Mouse (Mus musculus): ENCODE results near the gene Mmachc. TPM values are rescaled to one million over a fixed set of nuclear protein-coding genes. Genes with fewer than 3 reads are reported as not detected.
"Not testable (repeated sequence)": the region's sequence is repeated elsewhere in the genome, so short reads cannot be mapped to it uniquely, and the experiment has no call there.

Gene Mmachc
- polyA plus RNA-seq, 1 experiment from 2014 or later: 18.9 TPM

DNA sequence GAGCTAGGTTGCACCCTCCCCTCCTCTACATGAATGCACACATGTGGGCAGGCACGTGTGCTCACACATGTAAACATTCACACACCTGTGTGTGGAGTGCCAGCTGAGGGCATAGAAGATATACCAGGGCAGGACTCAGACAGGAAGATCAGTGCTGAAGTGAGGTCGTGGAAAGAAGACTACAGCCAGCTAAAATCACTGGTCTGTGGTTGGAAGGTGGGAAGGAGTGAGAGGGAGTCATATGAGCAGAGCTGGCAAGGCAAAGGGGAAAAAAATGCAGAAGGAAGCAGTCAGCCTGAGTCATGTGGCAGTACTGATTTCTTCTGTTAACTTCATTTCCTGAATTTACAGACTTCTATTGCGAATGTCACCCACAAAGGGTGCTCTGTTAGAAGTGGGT, 40.1 kb downstream of the Mmachc start:
- Histone ChIP-seq H3K4me3 (no peak overlapping the region), H3K4me1 (peaks cover 16% of the 10 kb centered on the region), H3K36me3 (no peaks in the 10 kb centered on the region), H3K27me3 (replicated peaks) (peaks cover 4% of the 10 kb centered on the region; the same call in 1 of the 2 replicates), H3K9ac (no peak overlapping the region), H3K9me3 (replicated peaks) (no peaks in the 10 kb centered on the region), H3K4me2 (no peak overlapping the region), H3K27ac (no peak overlapping the region)
- WGBS (ENCODE audit: insufficient replicate concordance): 23% methylated on average over 3 of the region's 3 CpGs
- no peak for ATAC-seq

DNA sequence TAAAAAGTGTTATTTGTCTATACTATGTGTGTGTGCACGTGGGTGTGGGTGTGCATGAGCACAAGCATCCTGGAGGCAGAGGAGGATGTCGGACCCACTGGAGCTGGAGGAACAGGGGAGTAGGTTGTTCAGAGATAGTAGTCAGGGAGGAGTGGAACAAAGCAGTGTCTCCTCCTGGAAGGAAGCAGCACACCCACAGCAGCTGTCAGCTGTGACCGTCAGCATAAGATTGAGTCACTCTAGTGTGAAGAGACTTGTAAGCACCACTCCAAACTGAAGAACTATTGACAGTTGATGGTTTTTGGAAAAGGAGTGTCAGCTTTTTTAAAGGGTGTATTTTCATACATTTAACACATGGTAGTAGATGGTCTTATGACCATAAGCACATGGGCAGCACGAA, 41.6 kb downstream of the Mmachc start:
- H3K9me3 ChIP-seq (replicated peaks): no peaks in the 10 kb centered on the region
- no peaks in the 10 kb centered on the region for H3K36me3 ChIP-seq
- H3K9ac ChIP-seq: no peak overlapping the region
- H3K4me1 ChIP-seq: peaks cover 5% of the 10 kb centered on the region; the same call in 1 of the 2 replicates
- H3K4me3 ChIP-seq: no peak overlapping the region
- H3K27ac ChIP-seq: no peak overlapping the region
- peaks cover 4% of the 10 kb centered on the region; the same call in 1 of the 2 replicates for H3K27me3 ChIP-seq (replicated peaks)
- 53% methylated on average over 4 of the region's 4 CpGs for WGBS (ENCODE audit: insufficient replicate concordance)
- no peak for ATAC-seq
- no peak overlapping the region for H3K4me2 ChIP-seq

DNA sequence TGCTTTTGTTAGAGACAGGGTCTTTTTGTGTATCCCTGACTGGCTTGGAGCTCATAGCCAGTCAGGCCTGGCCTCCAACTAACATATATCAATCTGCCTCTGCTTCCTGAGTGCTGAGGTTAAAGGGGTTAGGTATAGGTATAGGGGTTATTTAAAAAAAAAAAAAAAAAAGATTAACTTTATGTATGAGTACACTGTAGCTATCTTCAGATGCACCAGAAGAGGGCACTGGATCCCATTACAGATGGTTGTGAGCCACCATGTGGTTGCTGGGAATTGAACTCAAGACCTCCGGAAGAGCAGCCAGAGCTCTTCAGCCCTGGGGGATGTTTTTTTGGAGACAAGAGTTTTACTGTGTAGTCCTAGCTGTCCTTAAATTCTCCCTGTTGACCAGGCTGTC, 46.2 kb downstream of the Mmachc start:
- WGBS (ENCODE audit: insufficient replicate concordance): 91% methylated on average over 1 of the region's 1 CpGs
- ATAC-seq: no peak

DNA sequence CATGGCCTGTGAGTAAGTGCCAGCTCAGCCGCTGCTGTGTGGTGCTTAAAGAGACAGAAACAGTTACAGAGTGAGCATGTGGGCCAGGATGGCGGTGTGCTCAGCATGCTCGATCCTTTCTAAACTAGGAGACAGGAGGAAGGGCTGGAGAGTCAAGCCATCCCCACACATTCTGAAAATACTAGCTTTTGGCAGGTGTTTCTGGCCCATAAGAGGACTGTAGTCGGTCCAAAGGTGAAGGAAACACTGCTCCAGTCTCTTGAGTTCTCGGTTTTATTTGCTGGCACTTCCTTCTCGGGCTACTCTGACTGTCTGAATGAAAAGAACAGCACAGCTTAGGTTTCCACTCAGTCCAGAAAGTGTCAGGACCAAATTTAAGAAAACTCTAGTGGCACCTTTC, 47.4 kb downstream of the Mmachc start:
- H3K4me3 ChIP-seq: no peak overlapping the region
- no peaks in the 10 kb centered on the region; the same call in 1 of the 2 replicates for H3K27me3 ChIP-seq (replicated peaks)
- H3K9ac ChIP-seq: no peak overlapping the region
- H3K4me2 ChIP-seq: no peak overlapping the region
- H3K36me3 ChIP-seq: no peaks in the 10 kb centered on the region
- 66% methylated on average over 6 of the region's 6 CpGs for WGBS (ENCODE audit: insufficient replicate concordance)
- no peaks in the 10 kb centered on the region for H3K9me3 ChIP-seq (replicated peaks)
- H3K27ac ChIP-seq: no peak overlapping the region
- no peak for ATAC-seq
- peaks cover 12% of the 10 kb centered on the region for H3K4me1 ChIP-seq

More for the DNA sequence above, 46.2 kb downstream of the Mmachc start:
- Histone ChIP-seq H3K27ac (no peak overlapping the region), H3K9me3 (replicated peaks) (no peaks in the 10 kb centered on the region), H3K27me3 (replicated peaks) (no peaks in the 10 kb centered on the region; the same call in 1 of the 2 replicates), H3K4me2 (no peak overlapping the region), H3K36me3 (no peaks in the 10 kb centered on the region), H3K9ac (no peak overlapping the region), H3K4me1 (peaks cover 5% of the 10 kb centered on the region; the same call in 1 of the 2 replicates), H3K4me3 (no peak overlapping the region)

DNA sequence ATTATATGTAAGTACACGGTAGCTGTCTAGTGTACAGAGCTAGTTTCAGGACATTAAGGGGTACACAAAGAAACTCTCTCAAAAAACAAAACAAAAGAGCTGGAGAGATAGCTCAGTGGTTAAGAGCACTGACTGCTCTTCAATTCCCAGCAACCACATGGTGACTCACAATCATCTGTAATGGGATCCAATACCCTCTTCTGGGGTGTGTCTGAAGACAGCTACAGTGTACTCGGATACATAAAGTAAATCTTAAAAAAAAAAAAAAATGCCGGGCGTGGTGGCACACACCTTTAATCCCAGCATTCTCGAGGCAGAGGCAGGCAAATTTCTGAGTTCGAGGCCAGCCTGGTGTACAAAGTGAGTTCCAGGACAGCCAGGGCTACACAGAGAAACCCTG, 48.3 kb downstream of the Mmachc start:
- not testable (repeated sequence) for H3K4me3 ChIP-seq; ATAC-seq; H3K9me3 ChIP-seq (replicated peaks); H3K27me3 ChIP-seq (replicated peaks); H3K27ac ChIP-seq; H3K4me2 ChIP-seq; H3K9ac ChIP-seq; H3K36me3 ChIP-seq
- H3K4me1 ChIP-seq: peaks cover 21% of the 10 kb centered on the region
- WGBS (ENCODE audit: insufficient replicate concordance): 77% methylated on average over 6 of the region's 6 CpGs

DNA sequence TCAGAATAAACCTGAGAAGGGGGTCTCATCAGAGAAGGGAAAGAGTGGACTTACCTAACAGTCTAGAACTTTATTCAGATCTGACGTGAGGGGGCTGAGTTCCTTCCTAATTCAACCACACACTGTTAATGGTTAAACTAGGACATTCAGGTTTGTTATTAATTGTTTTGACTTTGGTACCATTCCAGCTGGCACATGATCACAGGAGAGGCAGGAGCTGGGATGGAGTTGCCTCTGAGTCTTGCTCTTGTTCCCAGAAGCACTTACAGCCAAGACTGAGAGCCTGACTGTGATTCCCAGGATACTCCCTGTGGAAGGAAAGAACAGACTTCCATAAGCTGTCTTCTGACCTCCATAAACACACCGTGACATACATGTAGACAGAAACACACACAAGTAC, 48.7 kb downstream of the Mmachc start:
- Histone ChIP-seq H3K27me3 (replicated peaks) (no peaks in the 10 kb centered on the region), H3K9ac (no peak overlapping the region), H3K4me1 (peaks cover 24% of the 10 kb centered on the region), H3K9me3 (replicated peaks) (no peaks in the 10 kb centered on the region), H3K27ac (no peak overlapping the region), H3K4me2 (no peak overlapping the region), H3K4me3 (no peak overlapping the region), H3K36me3 (no peaks in the 10 kb centered on the region)
- ATAC-seq: no peak
- 75% methylated on average over 2 of the region's 2 CpGs for WGBS (ENCODE audit: insufficient replicate concordance)

DNA sequence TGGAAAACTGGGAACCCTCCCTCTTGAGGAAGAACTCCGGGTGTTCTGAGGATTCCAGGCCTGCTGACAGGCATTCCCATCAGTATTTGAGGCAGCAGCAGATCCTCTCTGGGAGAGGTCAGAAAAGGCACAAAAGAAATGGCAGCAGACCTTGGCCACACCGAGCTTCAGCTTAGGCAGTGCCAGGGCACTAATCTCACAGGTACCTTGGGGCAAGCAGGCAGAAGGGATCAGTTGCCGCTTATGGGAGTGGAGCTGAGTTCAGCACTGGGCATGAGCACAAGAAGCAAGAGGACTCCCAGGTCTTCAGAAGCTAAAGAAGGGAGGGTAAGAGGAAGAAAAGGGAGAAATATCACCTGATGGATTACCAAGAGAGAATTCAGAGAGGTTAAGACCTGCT, 50.2 kb downstream of the Mmachc start:
- Histone ChIP-seq H3K27ac (no peak overlapping the region), H3K27me3 (replicated peaks) (no peaks in the 10 kb centered on the region), H3K4me1 (peaks cover 19% of the 10 kb centered on the region), H3K4me3 (no peak overlapping the region), H3K36me3 (no peaks in the 10 kb centered on the region), H3K9ac (no peak overlapping the region), H3K9me3 (replicated peaks) (no peaks in the 10 kb centered on the region), H3K4me2 (no peak overlapping the region)
- no peak for ATAC-seq
- WGBS (ENCODE audit: insufficient replicate concordance): 61% methylated on average over 3 of the region's 3 CpGs

DNA sequence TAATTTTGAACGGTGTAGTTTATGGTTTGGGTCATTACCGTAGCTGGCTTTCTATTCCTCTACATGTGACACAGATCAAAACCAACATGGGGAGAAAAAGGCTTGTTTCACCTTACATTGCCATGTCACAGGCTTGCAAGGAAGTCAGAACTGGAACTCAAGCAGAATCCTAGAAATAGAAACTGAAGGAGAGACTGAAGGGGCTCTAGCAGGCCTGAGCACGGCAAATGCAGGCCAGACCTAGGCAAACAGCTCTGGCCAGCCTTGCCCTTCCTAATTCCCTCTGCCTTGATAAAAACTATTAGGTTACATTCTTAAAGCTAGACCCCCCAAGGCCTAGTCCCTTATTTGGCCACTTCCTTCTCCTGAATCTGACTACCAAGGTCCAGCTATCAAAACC, 52.5 kb downstream of the Mmachc start:
- ATAC-seq: no peak
- 62% methylated on average over 3 of the region's 3 CpGs for WGBS (ENCODE audit: insufficient replicate concordance)
- Histone ChIP-seq H3K27me3 (replicated peaks) (no peaks in the 10 kb centered on the region), H3K9ac (no peak overlapping the region), H3K36me3 (no peaks in the 10 kb centered on the region), H3K4me2 (no peak overlapping the region), H3K4me1 (peaks cover 25% of the 10 kb centered on the region), H3K9me3 (replicated peaks) (no peaks in the 10 kb centered on the region), H3K4me3 (no peak overlapping the region), H3K27ac (no peak overlapping the region)

DNA sequence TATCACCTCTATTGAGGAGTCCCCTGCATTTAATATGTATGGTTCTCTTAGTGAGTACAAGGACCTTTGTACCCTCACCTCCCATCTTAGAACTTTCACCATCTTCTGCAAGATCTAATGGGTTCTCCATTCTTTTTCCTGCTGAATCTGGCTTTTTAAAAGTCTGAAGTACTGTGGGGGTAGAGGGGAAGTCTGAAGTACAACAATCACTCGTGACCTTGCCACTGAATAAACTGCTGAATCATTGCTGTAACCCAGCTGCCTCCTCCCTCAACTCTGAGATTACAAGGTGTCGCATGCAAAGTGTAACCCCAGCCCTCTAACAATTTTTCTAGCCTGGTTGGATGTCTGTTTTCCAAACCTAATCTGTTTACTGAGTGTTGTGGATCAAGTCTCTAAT, 53.1 kb downstream of the Mmachc start:
- ATAC-seq: no peak

DNA sequence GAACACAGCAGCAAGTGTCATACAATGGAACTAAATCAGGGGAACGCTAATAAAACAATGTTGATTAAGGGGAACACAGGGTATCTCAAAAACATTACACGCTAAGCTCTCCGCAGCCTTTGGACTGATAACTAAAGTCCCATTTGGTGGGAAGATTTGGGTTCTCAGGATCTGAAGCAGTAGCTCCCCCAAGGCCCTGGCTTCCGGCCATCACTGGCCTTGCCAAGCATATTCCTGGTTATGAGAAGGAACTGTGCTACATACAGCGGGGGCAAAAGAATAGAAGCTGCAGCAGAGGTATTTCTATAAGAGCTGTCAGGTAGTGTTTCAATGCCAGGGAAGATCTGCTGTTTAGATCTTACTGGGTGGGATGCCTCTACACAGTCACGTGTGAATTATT, 55.0 kb downstream of the Mmachc start:
- H3K27ac ChIP-seq: no peak overlapping the region
- no peak overlapping the region for H3K4me3 ChIP-seq
- H3K9me3 ChIP-seq (replicated peaks): no peaks in the 10 kb centered on the region
- ATAC-seq: no peak
- no peaks in the 10 kb centered on the region for H3K27me3 ChIP-seq (replicated peaks)
- H3K4me1 ChIP-seq: peaks cover 46% of the 10 kb centered on the region
- 78% methylated on average over 6 of the region's 6 CpGs for whole genome bisulfite sequencing (ENCODE audit: insufficient replicate concordance)
- H3K36me3 ChIP-seq: peaks cover 15% of the 10 kb centered on the region
- H3K9ac ChIP-seq: no peak overlapping the region
- no peak overlapping the region for H3K4me2 ChIP-seq

More for the DNA sequence above, 53.1 kb downstream of the Mmachc start:
- H3K27me3 ChIP-seq (replicated peaks): no peaks in the 10 kb centered on the region
- 6% methylated on average over 2 of the region's 2 CpGs for WGBS (ENCODE audit: insufficient replicate concordance)
- no peak overlapping the region for H3K27ac ChIP-seq
- no peaks in the 10 kb centered on the region for H3K9me3 ChIP-seq (replicated peaks)
- H3K4me2 ChIP-seq: no peak overlapping the region
- no peak overlapping the region for H3K9ac ChIP-seq
- H3K4me1 ChIP-seq: peaks cover 28% of the 10 kb centered on the region
- H3K4me3 ChIP-seq: no peak overlapping the region
- H3K36me3 ChIP-seq: no peaks in the 10 kb centered on the region

Other genes starting within 250 kb of the Mmachc start
- gene Mast2, start 244.2 kb downstream of the Mmachc start, polyA plus RNA-seq (2016; fragmentation: Nextera tagmentation; extraction: Ambion mirVana): 13.9 and 14.2 TPM in 2 replicates
- gene Ipp, start 200.9 kb downstream of the Mmachc start, polyA plus RNA-seq (2016; fragmentation: Nextera tagmentation; extraction: Ambion mirVana): 17.8 and 18.0 TPM in 2 replicates
- 34.6 and 39.3 TPM in 2 replicates for gene Tmem69, start 152.5 kb downstream of the Mmachc start, polyA plus RNA-seq (2016; fragmentation: Nextera tagmentation; extraction: Ambion mirVana)
- gene Gpbp1l1, start 150.7 kb downstream of the Mmachc start, polyA plus RNA-seq (2016; fragmentation: Nextera tagmentation; extraction: Ambion mirVana): 19.0 and 19.4 TPM in 2 replicates
- 1.5 and 1.9 TPM in 2 replicates for gene Ccdc17, start 111.8 kb downstream of the Mmachc start, polyA plus RNA-seq (2016; fragmentation: Nextera tagmentation; extraction: Ambion mirVana)
- 95.8 and 97.3 TPM in 2 replicates for gene Nasp, start 80.5 kb downstream of the Mmachc start, polyA plus RNA-seq (2016; fragmentation: Nextera tagmentation; extraction: Ambion mirVana)
- 281 and 287 TPM in 2 replicates for gene Akr1a1, start 56.7 kb downstream of the Mmachc start, polyA plus RNA-seq (2016; fragmentation: Nextera tagmentation; extraction: Ambion mirVana)
- 916 and 985 TPM in 2 replicates for gene Prdx1, start 22.9 kb downstream of the Mmachc start, polyA plus RNA-seq (2016; fragmentation: Nextera tagmentation; extraction: Ambion mirVana)
- 17.3 and 17.5 TPM in 2 replicates for gene Ccdc163, start 103 bp upstream of the Mmachc start, polyA plus RNA-seq (2016; fragmentation: Nextera tagmentation; extraction: Ambion mirVana)
- 2.2 and 2.6 TPM in 2 replicates for gene Tesk2, start 12.5 kb upstream of the Mmachc start, polyA plus RNA-seq (2016; fragmentation: Nextera tagmentation; extraction: Ambion mirVana)
- gene Toe1, start 99.2 kb upstream of the Mmachc start, polyA plus RNA-seq (2016; fragmentation: Nextera tagmentation; extraction: Ambion mirVana): 20.8 and 22.9 TPM in 2 replicates
- gene Mutyh, start 99.3 kb upstream of the Mmachc start, polyA plus RNA-seq (2016; fragmentation: Nextera tagmentation; extraction: Ambion mirVana): 4.8 and 6.2 TPM in 2 replicates
- 0.49 and 0.75 TPM in 2 replicates for gene Hpdl, start 113.3 kb upstream of the Mmachc start, polyA plus RNA-seq (2016; fragmentation: Nextera tagmentation; extraction: Ambion mirVana)
- 0.10 and 0.15 TPM in 2 replicates for gene Zswim5, start 169.0 kb upstream of the Mmachc start, polyA plus RNA-seq (2016; fragmentation: Nextera tagmentation; extraction: Ambion mirVana)